Mouse (Mus musculus): ENCODE results near the gene Ppt2.
A peak's percentile ranks its signal among the peaks of the same experiment; 100 is the strongest.

Ppt2 gene

DNA sequence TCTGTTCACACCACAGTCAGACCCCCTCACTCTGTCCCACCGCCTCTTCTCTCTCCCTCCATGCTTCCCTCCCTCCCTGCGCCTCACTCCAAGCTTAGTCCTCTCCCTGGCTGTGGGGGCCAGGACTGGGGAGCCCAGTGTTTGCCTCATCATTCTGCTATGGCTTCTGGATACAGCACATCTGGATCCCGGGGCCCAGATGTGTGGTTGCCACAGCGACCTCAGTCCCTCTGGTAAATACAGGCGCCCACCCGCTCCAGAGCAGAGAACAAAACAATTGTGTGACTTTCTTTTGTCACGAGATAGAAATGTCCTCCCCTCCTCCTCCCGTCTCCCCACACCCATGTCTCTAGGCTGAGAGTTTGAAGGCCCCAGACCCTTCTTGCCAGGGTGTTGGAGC is 28.4 kb upstream of the Ppt2 start:
- no peak for DNase-seq (ENCODE audit: low read depth, low spot score)

DNA sequence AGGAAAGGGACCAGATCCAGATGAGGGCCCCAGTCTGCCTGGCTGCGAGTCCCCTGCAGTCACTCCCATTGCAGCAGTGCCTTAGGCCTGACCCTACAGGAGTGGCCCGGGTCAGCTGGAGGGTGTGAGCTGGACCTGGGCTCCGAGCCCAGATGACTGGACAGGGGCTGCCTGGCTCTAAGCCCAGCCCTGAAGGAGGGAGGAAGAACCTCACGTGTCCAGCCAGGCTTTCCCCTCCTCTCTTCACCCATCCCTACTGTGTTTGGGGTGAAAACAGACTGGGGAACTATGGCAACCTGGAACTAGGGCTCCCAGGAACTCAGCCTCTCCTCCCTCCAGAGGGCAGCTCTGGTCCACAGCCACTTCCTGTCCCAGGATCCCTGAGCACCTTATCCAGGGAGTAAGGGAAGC is 27.3 kb upstream of the Ppt2 start:
- DNase-seq (ENCODE audit: low read depth, low spot score) = no peak

DNA sequence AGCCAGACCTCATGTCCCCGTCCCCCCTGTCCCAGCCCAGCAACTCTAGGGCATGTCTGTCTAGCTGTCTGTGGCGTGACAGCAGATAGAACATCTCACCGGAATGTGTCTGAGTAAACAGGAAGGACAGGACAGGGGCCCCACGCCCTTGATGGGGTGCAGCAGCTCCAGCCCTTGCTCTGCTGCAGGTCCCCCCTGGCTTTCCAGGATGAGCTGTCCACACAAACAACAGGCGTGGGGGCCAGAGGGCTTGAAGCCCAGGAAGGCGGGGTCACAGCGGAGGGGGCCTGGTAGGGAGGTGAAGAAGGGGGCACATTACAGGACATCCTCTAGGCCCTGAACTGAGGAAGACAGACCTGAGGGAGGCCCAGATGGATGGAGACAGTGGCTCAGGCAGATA is 26.9 kb upstream of the Ppt2 start:
- DNase-seq (ENCODE audit: low read depth, low spot score) = no peak

DNA sequence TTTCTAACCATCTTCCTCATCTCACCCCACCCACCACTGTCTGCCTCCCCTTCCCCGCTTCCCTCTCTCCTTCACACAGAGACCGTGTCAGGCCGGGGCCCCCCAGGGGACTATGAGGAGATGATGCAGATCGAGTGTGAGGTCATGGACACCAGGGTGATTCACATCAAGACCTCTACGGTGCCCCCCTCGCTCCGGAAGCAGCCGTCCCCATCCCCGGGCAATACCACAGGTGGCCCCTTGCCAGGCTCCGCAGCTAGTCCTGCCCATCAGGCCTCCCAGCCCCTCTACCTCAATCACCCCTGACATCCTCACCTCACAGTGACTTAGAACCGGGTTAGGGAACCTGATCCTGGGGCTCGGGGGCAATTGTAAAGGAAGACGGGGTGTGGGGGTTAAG is 26.1 kb upstream of the Ppt2 start:
- DNase-seq (ENCODE audit: low read depth, low spot score) = no peak

DNA sequence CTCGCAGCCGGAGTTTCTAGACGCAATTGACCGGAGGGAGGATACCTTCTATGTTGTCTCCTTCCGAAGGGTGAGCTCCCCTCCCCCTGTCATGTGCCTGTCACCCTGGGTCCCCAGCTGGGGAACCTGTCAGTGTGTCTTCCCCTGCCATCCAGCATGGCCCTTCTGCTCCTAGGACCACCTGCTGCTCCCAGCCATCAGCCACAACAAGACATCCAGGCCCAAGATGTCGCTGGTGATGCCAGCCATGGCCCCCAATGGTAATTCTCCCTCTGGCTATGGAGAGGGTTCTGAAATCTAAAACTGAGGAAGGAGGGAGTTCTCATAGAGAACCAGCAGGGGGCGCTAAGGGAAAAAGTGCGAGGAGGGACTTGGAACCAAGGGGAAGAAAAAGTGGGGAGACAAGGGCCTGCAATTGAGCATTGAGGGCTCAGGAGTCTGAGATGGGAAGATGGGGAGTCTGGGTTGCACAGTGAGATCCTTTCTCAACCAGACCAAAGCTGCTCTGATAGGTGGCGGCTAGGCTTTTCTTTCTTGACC is 25.5 kb upstream of the Ppt2 start:
- DNase-seq (ENCODE audit: low read depth, low spot score) = no peak

DNA sequence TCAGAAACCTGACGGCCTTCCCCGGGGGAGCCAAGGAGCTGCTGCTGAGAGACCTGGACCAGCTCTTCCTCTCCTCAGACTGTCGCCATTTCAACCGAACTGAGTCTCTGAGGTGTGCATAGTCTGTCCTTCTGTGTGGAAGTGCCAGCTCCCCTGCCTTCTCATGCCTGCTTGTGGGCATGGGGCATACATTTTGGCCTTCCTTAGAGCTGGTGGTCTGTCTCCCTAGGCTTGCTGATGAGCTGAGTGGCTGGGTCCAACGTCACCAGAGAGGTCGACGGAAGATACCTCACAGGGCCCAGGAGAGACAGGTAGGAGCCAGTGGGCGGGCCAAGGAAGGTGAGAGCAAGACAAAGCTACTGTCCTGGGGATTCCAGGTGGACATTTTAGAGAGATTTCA is 24.7 kb upstream of the Ppt2 start:
- no peak for DNase-seq (ENCODE audit: low read depth, low spot score)

DNA sequence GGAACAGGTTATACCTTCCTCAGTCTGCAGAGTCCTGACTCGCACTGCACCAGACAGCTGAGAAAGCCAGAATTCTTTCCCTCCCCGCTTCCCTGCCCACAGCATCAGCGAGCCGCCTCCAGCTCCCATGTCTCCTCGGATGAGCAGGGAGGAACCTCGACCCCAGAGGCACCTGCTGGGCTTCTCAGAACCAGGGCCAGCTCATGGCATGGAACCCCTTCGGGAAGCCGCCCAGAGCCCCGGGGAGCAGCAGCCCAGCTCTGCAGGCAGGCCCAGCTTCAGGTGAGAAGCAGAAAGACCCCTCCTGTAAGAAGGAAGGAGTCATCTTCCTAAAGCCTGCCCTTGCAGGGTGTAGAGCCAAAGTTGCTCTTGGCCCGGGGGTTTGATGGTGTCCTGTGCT is 24.2 kb upstream of the Ppt2 start:
- no peak for DNase-seq (ENCODE audit: low read depth, low spot score)

DNA sequence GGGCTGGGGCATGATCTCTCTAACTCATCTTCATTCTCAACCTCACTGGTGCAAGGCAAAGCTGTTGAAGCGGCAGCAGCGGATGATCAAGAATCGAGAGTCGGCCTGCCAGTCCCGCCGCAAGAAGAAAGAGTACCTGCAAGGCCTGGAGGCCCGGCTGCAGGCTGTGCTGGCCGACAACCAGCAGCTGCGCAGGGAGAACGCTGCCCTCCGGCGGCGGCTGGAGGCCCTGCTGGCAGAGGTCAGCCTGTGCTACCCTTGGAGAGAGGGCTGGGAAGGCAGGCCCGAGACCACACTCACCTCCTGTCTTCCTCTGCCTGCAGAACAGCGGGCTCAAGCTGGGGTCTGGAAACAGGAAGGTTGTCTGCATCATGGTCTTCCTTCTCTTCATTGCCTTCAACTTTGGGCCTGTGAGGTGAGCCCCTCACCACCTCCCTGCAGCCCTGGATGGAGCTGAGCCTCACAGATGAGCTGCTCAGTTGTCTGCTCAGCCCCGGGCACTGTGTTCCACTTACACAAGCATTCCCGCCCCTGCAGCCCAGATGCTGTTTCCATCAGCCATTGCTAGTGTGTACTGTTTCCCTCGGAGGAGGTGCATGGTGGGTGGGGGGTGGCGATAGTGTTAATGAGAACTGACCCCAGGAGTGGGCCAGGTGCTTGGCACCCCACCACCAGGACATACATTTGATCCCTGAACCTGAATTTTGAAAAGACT is 23.4 kb upstream of the Ppt2 start:
- DNase-seq (ENCODE audit: low read depth, low spot score) = no peak

DNA sequence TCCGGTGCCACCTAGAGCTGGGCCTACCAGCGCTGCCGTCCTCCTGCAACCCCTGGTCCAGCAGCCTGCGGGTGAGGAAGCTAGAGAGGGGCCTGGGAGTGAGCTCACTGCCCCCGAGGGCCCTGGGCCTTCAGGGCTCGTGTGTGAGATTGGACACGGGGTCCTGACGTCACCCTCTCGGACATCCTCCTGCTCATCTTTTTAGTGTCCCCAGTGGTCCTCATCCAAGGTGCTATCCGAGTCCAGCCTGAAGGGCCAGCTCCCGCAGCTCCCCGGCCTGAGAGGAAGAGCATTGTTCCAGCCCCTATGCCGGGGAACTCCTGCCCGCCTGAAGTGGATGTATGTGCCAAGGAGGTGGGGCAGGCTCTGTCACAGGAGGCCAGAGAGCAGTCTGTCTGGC is 22.5 kb upstream of the Ppt2 start:
- DNase-seq (ENCODE audit: low read depth, low spot score) = no peak

DNA sequence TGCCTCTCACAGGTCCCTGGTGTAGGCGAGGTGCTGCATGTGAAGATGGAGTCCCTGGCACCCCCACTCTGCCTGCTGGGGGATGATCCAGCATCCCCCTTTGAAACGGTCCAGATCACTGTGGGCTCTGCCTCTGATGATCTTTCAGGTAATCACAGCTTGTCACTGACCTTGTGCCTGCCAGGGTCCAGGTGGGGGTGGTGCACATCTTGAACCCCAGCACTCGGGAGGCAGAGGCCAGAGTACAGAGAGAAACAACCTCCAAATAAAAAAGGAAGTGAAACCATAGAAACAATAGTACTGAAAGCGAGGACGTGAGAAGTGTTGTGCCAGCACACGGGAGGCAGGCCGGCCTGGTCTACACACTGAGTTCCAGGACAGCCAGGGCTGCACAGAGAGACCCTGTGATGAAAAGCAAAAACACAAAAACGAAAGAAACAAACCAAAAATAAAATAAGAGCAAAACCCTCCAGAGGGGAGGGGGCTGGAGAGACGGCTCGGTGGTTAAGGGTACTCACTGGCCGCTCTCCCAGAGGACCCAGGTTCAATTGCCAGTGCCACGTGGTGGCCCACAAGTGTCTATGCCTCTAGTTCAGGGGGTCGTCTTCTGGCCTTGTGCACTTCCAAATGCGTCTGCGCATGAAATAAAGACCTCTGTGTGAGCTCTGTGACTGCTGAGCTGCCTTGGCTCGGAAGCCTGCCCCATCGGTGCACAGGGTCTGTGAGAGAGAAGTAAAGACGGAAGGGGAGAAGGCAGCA is 21.0 kb upstream of the Ppt2 start:
- DNase-seq (ENCODE audit: low read depth, low spot score) = no peak

DNA sequence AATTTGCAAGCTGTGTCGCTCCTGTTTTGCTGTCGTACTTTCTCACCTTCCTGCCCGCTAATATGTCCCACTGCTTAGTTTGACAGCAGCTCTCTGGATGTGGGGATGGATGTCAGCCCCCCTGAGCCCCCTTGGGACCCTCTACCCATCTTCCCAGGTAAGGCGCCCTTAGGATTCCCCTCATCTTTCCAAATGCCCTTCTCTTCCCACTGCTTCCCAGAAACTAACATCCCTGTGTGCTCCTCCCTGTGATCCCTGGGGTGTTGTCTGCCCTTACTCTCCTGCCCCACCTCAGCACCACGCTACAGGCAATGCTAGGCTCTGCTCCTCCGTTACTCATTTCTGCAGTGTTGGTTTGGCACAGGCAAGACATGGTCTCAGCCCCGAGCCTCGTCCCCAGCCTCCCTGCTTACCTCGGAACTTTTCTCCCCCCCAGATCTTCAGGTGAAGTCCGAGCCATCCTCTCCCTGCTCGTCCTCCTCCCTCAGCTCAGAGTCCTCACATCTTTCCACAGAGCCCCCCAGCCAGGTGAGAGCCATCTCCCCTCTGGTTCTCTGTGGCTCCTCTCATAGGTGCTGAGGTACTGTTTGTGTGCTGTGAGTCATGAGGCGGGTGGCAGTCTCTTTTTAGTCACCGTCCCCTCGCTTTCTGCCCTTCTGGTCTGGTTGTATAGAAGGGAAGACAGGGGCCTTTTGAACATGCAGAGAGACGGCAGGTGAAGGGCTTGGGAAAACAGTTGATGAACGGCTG is 20.0 kb upstream of the Ppt2 start:
- no peak for DNase-seq (ENCODE audit: low read depth, low spot score)

DNA sequence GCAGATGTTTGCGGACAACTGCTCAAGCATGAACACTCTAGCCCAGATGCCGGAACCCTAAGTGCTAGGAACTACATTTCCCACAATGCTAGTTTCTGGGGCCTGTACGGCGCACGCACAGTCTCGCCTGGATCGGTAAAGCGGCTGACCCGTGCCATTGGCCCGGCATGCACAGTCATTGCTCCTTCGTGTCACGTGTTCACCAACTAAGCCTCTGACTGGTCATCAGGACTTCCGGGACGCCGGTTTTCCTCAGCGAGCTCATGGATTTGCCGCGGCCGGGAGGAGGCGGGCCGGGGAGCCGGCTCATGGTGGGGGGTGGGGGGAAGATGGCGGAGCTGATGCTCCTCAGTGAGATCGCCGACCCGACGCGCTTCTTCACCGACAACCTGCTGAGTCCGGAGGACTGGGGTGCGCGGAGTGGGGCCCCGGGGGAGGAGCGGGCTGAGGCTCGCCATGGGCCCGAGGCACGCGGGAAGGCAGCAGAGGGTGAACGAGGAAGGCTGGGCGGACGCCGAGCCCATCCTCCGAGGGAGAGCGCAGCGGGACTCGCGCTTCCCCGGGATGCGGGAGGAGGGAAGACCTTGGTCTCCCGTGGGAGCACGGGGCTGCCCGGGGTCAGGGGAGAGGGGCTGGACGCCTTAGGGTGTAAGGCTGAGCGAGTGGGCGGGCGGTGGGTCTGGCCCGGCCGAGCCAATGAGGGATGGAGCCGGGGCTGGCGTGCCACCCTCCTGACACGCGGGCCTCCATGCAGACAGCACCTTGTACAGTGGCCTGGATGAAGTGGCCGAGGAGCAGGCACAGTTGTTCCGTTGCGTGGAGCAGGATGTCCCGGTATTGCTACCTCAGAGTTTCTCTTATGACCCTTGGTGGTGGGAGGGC is 18.8 kb upstream of the Ppt2 start, which contains the start of gene Atf6b:
TSS of gene Atf6b (plus strand) at position 241 of the 882 bp plus-strand sequence.
- DNase-seq (ENCODE audit: low read depth, low spot score) = peak; percentile 93

DNA sequence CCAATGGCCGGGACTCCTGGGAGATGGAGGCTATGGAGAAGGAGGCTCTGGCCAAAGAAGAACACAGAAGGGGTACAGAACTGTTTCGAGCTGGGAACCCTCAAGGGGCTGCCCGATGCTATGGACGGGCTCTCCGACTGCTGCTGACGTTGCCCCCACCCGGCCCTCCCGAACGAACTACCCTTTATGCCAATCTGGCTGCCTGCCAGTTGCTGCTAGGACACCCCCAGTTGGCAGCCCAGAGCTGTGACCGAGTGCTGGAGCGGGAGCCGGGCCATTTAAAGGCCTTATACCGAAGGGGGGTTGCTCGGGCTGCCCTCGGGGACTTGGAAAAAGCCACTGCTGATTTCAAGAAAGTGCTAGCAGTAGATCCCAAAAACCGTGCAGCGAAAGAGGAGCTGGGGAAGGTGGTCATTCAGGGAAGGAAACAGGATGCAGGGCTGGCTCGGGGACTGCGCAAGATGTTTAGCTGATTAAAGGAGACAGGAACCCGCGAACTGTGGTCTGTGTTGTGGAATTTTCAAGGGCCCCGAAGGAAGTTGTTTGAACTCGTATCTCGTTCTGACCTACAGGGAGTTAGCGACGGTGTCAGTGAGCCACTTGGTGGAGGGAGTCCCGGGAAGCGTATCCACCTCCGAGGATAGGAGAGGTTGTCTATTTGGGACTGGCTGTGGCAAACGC is 17.7 kb upstream of the Ppt2 start:
- no peak for DNase-seq (ENCODE audit: low read depth, low spot score)

DNA sequence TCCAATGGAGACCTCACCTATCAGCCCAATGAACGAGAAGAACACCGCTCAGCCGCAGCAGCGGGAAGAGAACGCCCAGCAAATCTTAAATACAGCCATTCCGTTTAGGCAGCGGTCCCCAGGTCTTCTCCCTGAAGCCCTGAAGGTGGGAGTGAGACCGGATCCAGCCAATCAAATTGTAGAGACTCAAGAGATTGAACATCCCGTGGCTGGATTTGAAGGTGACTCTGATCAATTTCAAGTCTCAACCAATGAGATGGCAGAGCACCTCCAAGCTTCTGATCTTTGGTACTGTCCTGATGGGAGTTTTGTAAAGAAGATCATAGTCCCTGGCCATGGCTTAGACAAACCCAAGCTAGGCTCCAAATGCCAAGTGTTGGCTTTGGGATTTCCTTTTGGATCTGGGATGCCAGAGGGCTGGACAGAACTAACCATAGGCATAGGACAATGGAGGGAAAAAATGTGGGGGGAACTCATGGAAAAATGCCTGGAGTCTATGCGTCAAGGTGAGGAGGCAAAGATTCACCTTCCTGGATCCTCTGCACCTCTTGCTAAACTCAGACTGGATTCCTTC is 17.0 kb upstream of the Ppt2 start:
- DNase-seq (ENCODE audit: low read depth, low spot score) = no peak

DNA sequence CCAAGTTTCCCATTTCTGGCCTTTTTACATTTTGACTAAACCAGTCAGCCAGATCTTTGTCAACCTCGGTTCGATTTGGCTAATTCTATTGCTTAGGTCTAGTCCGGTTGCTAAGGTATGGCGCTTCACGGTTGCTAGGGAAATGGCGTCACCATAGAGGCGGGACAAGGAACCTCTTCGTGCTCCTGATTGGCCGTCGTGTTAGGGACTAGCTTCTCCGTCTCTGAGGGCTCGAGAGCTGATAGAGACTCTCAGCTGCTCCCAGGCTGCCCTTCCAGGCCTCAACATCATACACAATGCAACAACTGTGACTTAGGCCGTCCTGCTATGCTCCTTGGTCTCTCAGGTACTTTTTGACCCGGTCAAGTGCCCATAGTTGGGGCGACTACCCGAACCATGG is 16.3 kb upstream of the Ppt2 start, which contains the start of gene Fkbpl:
TSS of gene Fkbpl (plus strand) at position 157 of the 400 bp plus-strand sequence.
- DNase-seq (ENCODE audit: low read depth, low spot score) = peak; percentile 95

DNA sequence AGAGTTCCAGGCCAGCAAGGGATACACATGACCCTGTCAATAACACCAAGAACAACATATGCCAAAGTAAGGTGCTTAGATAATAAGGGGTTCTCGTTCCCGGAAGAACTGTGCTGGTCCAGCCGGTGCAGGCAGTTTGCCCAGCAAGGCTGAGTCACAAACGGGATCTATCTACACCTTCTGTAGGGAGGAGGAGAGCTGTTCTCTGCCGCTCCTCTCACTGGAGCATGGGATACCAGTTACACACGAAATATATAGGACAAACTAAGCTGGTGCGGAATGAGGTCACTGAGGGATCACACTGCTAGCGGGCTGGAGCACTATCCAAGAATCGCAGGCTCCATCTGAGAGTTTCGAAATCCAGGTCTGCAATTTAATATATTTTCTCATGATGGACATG is 15.6 kb upstream of the Ppt2 start:
- no peak for DNase-seq (ENCODE audit: low read depth, low spot score)

DNA sequence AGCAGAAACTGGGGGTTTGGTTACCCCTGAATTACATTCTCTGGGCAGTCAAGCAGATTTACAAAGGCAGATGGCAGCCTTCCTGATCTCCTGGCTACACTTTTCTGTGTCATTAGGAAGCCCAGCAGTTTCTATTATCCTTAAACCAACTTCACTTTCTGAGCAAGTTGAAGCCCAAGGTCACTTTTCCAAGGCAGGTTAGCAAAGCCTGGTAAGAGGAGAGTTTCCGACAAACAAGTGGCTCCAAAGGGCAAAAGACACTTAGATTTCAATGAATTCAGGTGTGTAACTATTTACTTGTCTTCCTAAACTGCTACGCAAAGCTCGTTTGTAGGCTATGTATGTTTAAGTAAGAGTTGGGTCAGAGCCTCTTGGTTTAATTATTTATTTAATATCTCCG is 15.1 kb upstream of the Ppt2 start:
- no peak for DNase-seq (ENCODE audit: low read depth, low spot score)

DNA sequence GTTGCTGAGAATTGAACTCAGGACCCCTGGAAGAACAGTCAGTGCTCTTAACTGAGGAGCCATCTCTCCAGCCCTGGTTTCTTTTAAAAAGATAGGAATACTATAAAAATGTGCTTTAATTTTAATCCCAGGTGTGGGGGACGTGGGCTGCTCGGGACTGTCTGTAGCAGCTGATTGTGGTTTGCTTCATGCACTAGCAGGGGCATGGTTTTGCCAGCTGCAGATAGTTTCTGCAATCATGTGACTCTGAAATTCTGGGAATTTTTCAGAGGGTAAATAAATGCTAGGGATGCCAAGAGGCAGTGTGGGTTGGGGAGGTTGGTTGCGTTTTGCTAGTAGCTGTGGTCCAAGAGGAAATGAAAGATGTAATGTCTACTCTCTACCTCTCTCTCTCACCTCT is 13.6 kb upstream of the Ppt2 start:
- DNase-seq (ENCODE audit: low read depth, low spot score) = no peak

DNA sequence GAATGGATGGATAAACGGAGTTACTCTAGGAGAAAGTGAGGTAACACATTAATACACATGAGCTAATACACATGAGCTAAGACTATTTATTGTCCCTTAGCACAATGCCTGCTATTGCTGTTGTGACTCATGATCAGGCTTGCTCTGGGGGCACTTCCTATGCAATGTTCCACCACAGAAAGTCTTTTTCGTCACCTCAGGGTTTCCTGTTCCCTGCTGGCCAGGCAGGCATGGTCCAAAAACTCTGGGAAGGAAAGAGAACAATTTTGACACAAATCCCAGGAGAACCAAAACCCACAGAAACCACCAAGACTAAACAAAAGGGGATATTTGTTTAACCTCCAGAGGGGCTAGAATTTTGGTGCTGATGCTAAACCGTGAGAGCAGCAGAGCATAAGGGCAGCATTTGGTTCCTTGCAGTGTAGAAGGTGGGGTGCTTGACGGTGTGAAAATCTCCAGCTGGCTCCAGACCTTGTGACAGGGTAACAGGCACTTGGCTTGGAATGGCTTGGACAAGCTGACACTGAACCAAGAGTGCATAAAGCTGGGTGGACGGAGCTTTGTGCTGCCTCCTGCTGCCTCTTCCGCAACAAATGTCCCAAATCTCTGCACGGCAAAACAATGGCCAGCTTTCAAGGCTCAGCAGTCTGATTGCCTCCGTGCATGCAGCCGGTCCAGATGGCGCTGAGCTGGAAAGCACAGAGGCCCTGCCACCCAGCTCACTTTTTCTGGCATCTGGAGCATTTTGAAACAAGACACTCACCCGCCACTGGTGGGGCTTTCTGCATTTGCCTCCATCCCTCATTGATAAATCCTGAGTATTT is 12.7 kb upstream of the Ppt2 start:
- DNase-seq (ENCODE audit: low read depth, low spot score) = no peak

Data from retina, postnatal 7 days (tissue).